Mouse (Mus musculus) monocyte, adult 2 months (primary cell): Measurements from ENCODE around the gene Rnf40.

Experiments used
- DNase-seq, 2 experiments: peaks; one replicate each; pipeline ENCODE4 v3.0.0; 2022; ENCODE audit warnings: low spot score in 2 of 2, low read depth in 1 of 2

The Rnf40 gene

DNA sequence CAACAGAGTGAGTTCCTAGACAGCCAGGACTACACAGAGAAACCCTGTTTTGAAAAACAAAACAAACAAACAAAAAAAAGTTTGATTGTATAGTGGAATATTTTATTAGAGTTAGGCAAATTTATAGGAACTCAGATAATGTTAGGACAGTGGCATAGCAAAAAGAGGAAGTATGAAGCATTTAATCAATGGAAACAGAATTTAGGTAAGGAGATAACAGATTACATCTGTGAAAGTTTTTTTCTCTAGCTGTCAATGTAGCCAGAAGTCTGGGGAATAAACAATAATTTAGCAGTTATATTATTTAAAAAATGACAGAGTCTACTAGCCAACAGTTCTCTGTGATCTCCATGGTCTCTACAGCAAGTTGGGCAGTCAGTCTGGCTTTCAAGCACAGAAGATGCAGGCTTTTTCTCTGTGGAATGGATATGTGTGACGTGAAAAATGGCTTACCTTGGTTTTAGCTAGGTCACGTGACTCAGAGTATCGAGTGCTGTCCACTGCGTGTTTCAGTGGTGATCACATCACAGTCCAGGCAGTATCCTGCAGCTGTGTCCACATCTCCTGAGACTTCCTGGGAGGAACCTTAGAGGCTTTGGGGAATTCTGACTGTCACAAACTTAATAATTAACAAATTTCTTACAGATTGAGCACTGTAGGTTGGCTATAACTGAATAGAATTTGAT is 60.1 kb downstream of the Rnf40 start:
- no peak for DNase-seq

GRCm38 (mm10) chr7:127649206-127649605 is 60.6 kb downstream of the Rnf40 start:
- DNase-seq: no peak

DNA sequence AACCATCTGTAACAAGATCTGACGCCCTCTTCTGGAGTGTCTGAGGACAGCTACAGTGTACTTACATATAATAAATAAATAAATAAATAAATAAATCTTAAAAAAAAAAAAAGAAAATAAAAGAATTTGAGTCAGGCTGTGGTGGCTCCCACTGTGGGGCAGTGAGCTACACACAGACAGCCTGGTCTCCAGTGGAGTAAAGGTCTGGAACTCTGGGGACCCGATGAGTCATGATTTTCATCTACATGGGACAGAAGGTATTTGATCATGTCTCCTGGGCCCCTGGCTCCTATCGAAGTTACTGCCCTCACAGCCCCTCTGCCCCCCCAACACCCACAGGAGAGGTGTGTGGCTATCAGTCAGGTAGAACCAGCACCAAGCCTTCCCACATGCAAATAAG is 63.1 kb downstream of the Rnf40 start:
- DNase-seq: no peak

- DNase-seq: no peak
Measured at GRCm38 (mm10) chr7:127652050-127652449, 63.5 kb downstream of the Rnf40 start.

DNA sequence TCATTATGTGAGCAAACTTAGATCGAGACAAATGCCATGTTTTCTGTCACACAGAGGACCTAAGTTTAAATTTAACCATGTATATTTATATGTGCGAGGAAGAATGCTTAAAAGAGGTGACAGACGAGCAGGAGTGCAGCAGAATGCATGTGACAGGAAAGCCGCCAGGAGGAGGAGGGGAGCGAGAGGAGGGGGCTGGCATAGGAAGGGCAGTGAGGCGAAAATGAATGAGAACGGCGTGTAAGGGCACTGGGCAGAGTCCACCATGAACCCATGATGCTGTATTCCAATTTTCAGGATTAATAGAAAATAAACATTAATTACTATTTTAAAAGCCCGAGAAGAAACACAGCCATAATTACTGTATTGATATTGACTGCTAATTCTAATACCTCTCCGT is 65.8 kb downstream of the Rnf40 start:
- DNase-seq: no peak
